Mouse (Mus musculus): ENCODE data around the gene Sypl.

- TF ChIP-seq CTCF (IDR thresholded peaks at IDR 0.05; ENCODE audit: borderline replicate concordance, control insufficient read depth, extremely low read depth, insufficient read depth, low read length, poor library complexity) (no peak), POLR2A (IDR thresholded peaks at IDR 0.05; ENCODE audit: control insufficient read depth, extremely low read depth, insufficient read depth, low read length, poor library complexity) (no peak)
Measured at GRCm38 (mm10) chr12:32912772-32913171, 40.9 kb upstream of the Sypl start.
